Mouse (Mus musculus): ENCODE measurements around the gene Dclre1b. TPM values are rescaled to one million over a fixed set of nuclear protein-coding genes. Genes with fewer than 3 reads are reported as not detected.
A peak's percentile ranks its signal among the peaks of the same experiment; 100 is the strongest.
"Not testable (repeated sequence)": the region's sequence is repeated elsewhere in the genome, so short reads cannot be mapped to it uniquely, and the experiment has no call there.

Gene Dclre1b
- polyA plus RNA-seq, 1 experiment, result 7.6 TPM

GRCm38 (mm10) chr3:103831146-103831545 is 21.9 kb upstream of the Dclre1b start:
- H3K4me3 ChIP-seq (ENCODE audit: insufficient read depth, poor library complexity, severe bottlenecking), result no peak overlapping the region
- no peaks in the 10 kb centered on the region for H3K79me3 ChIP-seq (ENCODE audit: low read depth)
- TF ChIP-seq FOSL1 (IDR thresholded peaks at IDR 0.05; ENCODE audit: insufficient read depth, low read length, poor library complexity, severe bottlenecking) (no peak), MAX (IDR thresholded peaks at IDR 0.05) (no peak), CTCF (IDR thresholded peaks at IDR 0.05; ENCODE audit: control insufficient read depth, insufficient read depth, insufficient read length) (no peak), MYOG (IDR thresholded peaks at IDR 0.05; ENCODE audit: control insufficient read depth, extremely low read depth, insufficient read length) (no peak), USF1 (IDR thresholded peaks at IDR 0.05; ENCODE audit: low read depth) (no peak), CEBPB (IDR thresholded peaks at IDR 0.05; ENCODE audit: low read depth) (no peak), MYOD1 (IDR thresholded peaks at IDR 0.05; ENCODE audit: control insufficient read depth, insufficient read length, low read depth) (no peak)
- no peaks in the 10 kb centered on the region for H3K27me3 ChIP-seq (ENCODE audit: control insufficient read depth, insufficient read depth, insufficient read length)
- no peaks in the 10 kb centered on the region for H3K79me2 ChIP-seq (ENCODE audit: control insufficient read depth, insufficient read depth)
- no peaks in the 10 kb centered on the region for H3K36me3 ChIP-seq (ENCODE audit: control insufficient read depth, insufficient read depth)
- no peak overlapping the region for H3ac ChIP-seq (ENCODE audit: control insufficient read depth, insufficient read length, low read depth)

GRCm38 (mm10) chr3:103830681-103831080 is 21.4 kb upstream of the Dclre1b start:
- TF ChIP-seq CEBPB (IDR thresholded peaks at IDR 0.05; ENCODE audit: low read depth), result peak; percentile 48
- H3K27me3 ChIP-seq (ENCODE audit: control insufficient read depth, insufficient read depth, insufficient read length); H3K79me3 ChIP-seq (ENCODE audit: low read depth); H3K79me2 ChIP-seq (ENCODE audit: control insufficient read depth, insufficient read depth); H3K36me3 ChIP-seq (ENCODE audit: control insufficient read depth, insufficient read depth); H3K4me3 ChIP-seq (ENCODE audit: insufficient read depth, poor library complexity, severe bottlenecking); H3ac ChIP-seq (ENCODE audit: control insufficient read depth, insufficient read length, low read depth): not testable (repeated sequence)

GRCm38 (mm10) chr3:103829036-103829435 is 19.8 kb upstream of the Dclre1b start:
- Histone ChIP-seq H3K36me3 (ENCODE audit: control insufficient read depth, insufficient read depth) (no peaks in the 10 kb centered on the region), H3K79me3 (ENCODE audit: low read depth) (no peaks in the 10 kb centered on the region), H3K4me3 (ENCODE audit: insufficient read depth, poor library complexity, severe bottlenecking) (no peak overlapping the region), H3ac (ENCODE audit: control insufficient read depth, insufficient read length, low read depth) (no peak overlapping the region), H3K27me3 (ENCODE audit: control insufficient read depth, insufficient read depth, insufficient read length) (no peaks in the 10 kb centered on the region), H3K79me2 (ENCODE audit: control insufficient read depth, insufficient read depth) (no peaks in the 10 kb centered on the region)
- TF ChIP-seq CTCF (IDR thresholded peaks at IDR 0.05; ENCODE audit: control insufficient read depth, insufficient read depth, insufficient read length), result no peak
- no peak for TF ChIP-seq CEBPB (IDR thresholded peaks at IDR 0.05; ENCODE audit: low read depth)
- no peak for TF ChIP-seq MAX (IDR thresholded peaks at IDR 0.05)
- no peak for TF ChIP-seq MYOD1 (IDR thresholded peaks at IDR 0.05; ENCODE audit: control insufficient read depth, insufficient read length, low read depth)
- no peak for TF ChIP-seq USF1 (IDR thresholded peaks at IDR 0.05; ENCODE audit: low read depth)
- no peak for TF ChIP-seq FOSL1 (IDR thresholded peaks at IDR 0.05; ENCODE audit: insufficient read depth, low read length, poor library complexity, severe bottlenecking)
- TF ChIP-seq MYOG (IDR thresholded peaks at IDR 0.05; ENCODE audit: control insufficient read depth, extremely low read depth, insufficient read length), result no peak

GRCm38 (mm10) chr3:103827548-103827947 is 18.3 kb upstream of the Dclre1b start:
- Histone ChIP-seq H3K4me3 (ENCODE audit: insufficient read depth, poor library complexity, severe bottlenecking) (no peak overlapping the region), H3K27me3 (ENCODE audit: control insufficient read depth, insufficient read depth, insufficient read length) (no peaks in the 10 kb centered on the region), H3K36me3 (ENCODE audit: control insufficient read depth, insufficient read depth) (no peaks in the 10 kb centered on the region), H3K79me3 (ENCODE audit: low read depth) (no peaks in the 10 kb centered on the region), H3ac (ENCODE audit: control insufficient read depth, insufficient read length, low read depth) (no peak overlapping the region), H3K79me2 (ENCODE audit: control insufficient read depth, insufficient read depth) (no peaks in the 10 kb centered on the region)
- TF ChIP-seq FOSL1 (IDR thresholded peaks at IDR 0.05; ENCODE audit: insufficient read depth, low read length, poor library complexity, severe bottlenecking), result no peak
- no peak for TF ChIP-seq USF1 (IDR thresholded peaks at IDR 0.05; ENCODE audit: low read depth)
- TF ChIP-seq MAX (IDR thresholded peaks at IDR 0.05), result no peak
- no peak for TF ChIP-seq CEBPB (IDR thresholded peaks at IDR 0.05; ENCODE audit: low read depth)
- no peak for TF ChIP-seq MYOD1 (IDR thresholded peaks at IDR 0.05; ENCODE audit: control insufficient read depth, insufficient read length, low read depth)
- TF ChIP-seq CTCF (IDR thresholded peaks at IDR 0.05; ENCODE audit: control insufficient read depth, insufficient read depth, insufficient read length), result no peak

GRCm38 (mm10) chr3:103810967-103811366 is 1.7 kb upstream of the Dclre1b start:
- Histone ChIP-seq H3K79me2 (ENCODE audit: control insufficient read depth, insufficient read depth) (peaks cover 24% of the 10 kb centered on the region), H3ac (ENCODE audit: control insufficient read depth, insufficient read length, low read depth) (no peak overlapping the region), H3K36me3 (ENCODE audit: control insufficient read depth, insufficient read depth) (peaks cover 18% of the 10 kb centered on the region), H3K27me3 (ENCODE audit: control insufficient read depth, insufficient read depth, insufficient read length) (no peaks in the 10 kb centered on the region), H3K79me3 (ENCODE audit: low read depth) (peaks cover 8% of the 10 kb centered on the region), H3K4me3 (ENCODE audit: insufficient read depth, poor library complexity, severe bottlenecking) (no peak overlapping the region)
- TF ChIP-seq MYOD1 (IDR thresholded peaks at IDR 0.05; ENCODE audit: control insufficient read depth, insufficient read length, low read depth), result no peak
- no peak for TF ChIP-seq MAX (IDR thresholded peaks at IDR 0.05)
- no peak for TF ChIP-seq FOSL1 (IDR thresholded peaks at IDR 0.05; ENCODE audit: insufficient read depth, low read length, poor library complexity, severe bottlenecking)
- no peak for TF ChIP-seq MYOG (IDR thresholded peaks at IDR 0.05; ENCODE audit: control insufficient read depth, extremely low read depth, insufficient read length)
- no peak for TF ChIP-seq CTCF (IDR thresholded peaks at IDR 0.05; ENCODE audit: control insufficient read depth, insufficient read depth, insufficient read length)
- TF ChIP-seq CEBPB (IDR thresholded peaks at IDR 0.05; ENCODE audit: low read depth), result no peak
- no peak for TF ChIP-seq USF1 (IDR thresholded peaks at IDR 0.05; ENCODE audit: low read depth)

- H3K79me3 ChIP-seq (ENCODE audit: low read depth), result peaks cover 8% of the 10 kb centered on the region
- H3K36me3 ChIP-seq (ENCODE audit: control insufficient read depth, insufficient read depth), result peaks cover 19% of the 10 kb centered on the region
- peak overlapping the region; percentile 95 for H3ac ChIP-seq (ENCODE audit: control insufficient read depth, insufficient read length, low read depth)
- peaks cover 24% of the 10 kb centered on the region for H3K79me2 ChIP-seq (ENCODE audit: control insufficient read depth, insufficient read depth)
- TF ChIP-seq CEBPB (IDR thresholded peaks at IDR 0.05; ENCODE audit: low read depth) (no peak), MYOD1 (IDR thresholded peaks at IDR 0.05; ENCODE audit: control insufficient read depth, insufficient read length, low read depth) (no peak), FOSL1 (IDR thresholded peaks at IDR 0.05; ENCODE audit: insufficient read depth, low read length, poor library complexity, severe bottlenecking) (no peak), MAX (IDR thresholded peaks at IDR 0.05) (no peak), CTCF (IDR thresholded peaks at IDR 0.05; ENCODE audit: control insufficient read depth, insufficient read depth, insufficient read length) (no peak), MYOG (IDR thresholded peaks at IDR 0.05; ENCODE audit: control insufficient read depth, extremely low read depth, insufficient read length) (no peak), USF1 (IDR thresholded peaks at IDR 0.05; ENCODE audit: low read depth) (no peak)
- H3K4me3 ChIP-seq (ENCODE audit: insufficient read depth, poor library complexity, severe bottlenecking), result peak overlapping the region; percentile 91
- no peaks in the 10 kb centered on the region for H3K27me3 ChIP-seq (ENCODE audit: control insufficient read depth, insufficient read depth, insufficient read length)
These were observed 531 bp upstream of the Dclre1b start for GRCm38 (mm10) chr3:103809799-103810150.
